Mouse (Mus musculus): ENCODE results near the gene Abca15. TPM values are rescaled to one million over a fixed set of nuclear protein-coding genes. Genes with fewer than 3 reads are reported as not detected.
"Not testable (repeated sequence)": the region's sequence is repeated elsewhere in the genome, so short reads cannot be mapped to it uniquely, and the experiment has no call there.

The Abca15 gene
- polyA plus RNA-seq (2012; rRNA removed), result not detected in 2 replicates

DNA sequence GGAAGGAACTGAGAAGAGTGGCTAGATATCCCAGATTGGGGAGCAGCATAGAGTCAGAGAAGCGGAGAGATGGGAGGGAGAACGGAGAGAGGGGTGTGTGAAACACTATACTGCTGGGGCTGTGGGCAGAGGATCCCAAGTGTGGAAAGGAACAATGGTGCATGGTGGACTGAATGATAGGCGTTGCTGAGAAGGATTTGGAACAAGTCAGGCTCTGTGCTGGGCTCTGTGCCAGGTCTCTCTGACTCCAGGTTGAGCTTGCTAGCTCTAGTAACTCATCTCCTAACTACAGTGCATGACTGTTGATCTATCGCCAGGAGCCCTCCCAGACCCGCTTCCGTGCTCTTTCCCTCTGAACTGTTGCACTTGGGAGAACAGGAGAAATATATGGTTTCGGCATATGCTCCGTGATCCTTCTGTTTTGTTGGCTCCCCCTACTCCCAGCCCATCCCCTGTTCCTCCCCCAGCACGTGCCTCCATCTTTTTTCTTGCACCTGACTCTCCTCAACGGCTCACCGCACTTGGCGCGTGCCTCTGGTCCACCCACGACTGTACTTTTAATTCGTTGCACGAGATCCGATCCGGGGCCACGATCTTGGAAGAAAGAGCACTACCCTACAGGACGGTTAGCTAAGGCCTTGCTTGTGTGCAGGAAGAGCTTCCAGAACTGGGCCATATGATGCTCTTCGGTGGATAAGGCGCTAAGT is at the start of gene Abca15:
TSS of gene Abca15 (plus strand) at position 584 of the 707 bp plus-strand sequence.
- WGBS, result 24% methylated on average over 22 of the region's 22 CpGs
- Histone ChIP-seq H3K4me1 (ENCODE audit: control insufficient read depth, insufficient read depth, low read length) (peaks cover 5% of the 10 kb centered on the region), H3K36me3 (ENCODE audit: control insufficient read depth, insufficient read depth, low read length) (no peaks in the 10 kb centered on the region), H3K4me3 (ENCODE audit: insufficient read depth, low read depth, low read length) (no peak within 1 kb of the TSS), H3K27me3 (replicated peaks; ENCODE audit: control insufficient read depth, insufficient read depth, low read length) (no peaks in the 10 kb centered on the region), H3K27ac (ENCODE audit: insufficient read depth, low read depth, low read length) (no peak within 1 kb of the TSS)
- peak; percentile 85 for DNase-seq
- TF ChIP-seq POLR2A (IDR thresholded peaks at IDR 0.05; ENCODE audit: low read depth, low read length) (no peak), CTCF (conservative IDR thresholded peaks at IDR 0.05; ENCODE audit: insufficient read depth, insufficient read length, low read depth, low read length) (no peak)

DNA sequence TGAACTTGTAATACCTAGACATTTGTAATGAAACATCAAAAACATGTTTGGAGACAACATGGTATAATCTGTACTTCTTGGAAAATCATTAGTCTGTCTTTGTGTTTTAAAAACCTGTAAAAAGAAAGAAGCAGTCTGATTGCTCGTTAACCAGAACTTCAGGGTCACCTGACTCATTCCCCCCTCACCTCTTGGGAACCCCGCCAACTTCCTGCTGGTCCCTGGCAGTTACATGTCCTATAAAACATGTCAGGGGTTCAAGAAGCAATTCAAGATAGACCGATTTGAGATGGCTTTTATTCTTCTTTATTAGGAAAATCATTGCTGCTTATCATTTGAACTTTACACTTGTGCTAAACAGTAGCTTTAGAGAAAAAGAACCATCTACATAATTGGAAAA is 43.2 kb upstream of the Abca15 start:
- no peaks in the 10 kb centered on the region for H3K4me1 ChIP-seq (ENCODE audit: control insufficient read depth, insufficient read depth, low read length)
- WGBS, result 34% methylated on average over 3 of the region's 3 CpGs
- H3K27me3 ChIP-seq (replicated peaks; ENCODE audit: control insufficient read depth, insufficient read depth, low read length), result no peaks in the 10 kb centered on the region
- peak; percentile 28 for DNase-seq
- TF ChIP-seq POLR2A (IDR thresholded peaks at IDR 0.05; ENCODE audit: low read depth, low read length) (no peak), CTCF (conservative IDR thresholded peaks at IDR 0.05; ENCODE audit: insufficient read depth, insufficient read length, low read depth, low read length) (no peak)
- H3K36me3 ChIP-seq (ENCODE audit: control insufficient read depth, insufficient read depth, low read length), result no peaks in the 10 kb centered on the region
- H3K27ac ChIP-seq (ENCODE audit: insufficient read depth, low read depth, low read length), result no peak overlapping the region
- H3K4me3 ChIP-seq (ENCODE audit: insufficient read depth, low read depth, low read length), result no peak overlapping the region

DNA sequence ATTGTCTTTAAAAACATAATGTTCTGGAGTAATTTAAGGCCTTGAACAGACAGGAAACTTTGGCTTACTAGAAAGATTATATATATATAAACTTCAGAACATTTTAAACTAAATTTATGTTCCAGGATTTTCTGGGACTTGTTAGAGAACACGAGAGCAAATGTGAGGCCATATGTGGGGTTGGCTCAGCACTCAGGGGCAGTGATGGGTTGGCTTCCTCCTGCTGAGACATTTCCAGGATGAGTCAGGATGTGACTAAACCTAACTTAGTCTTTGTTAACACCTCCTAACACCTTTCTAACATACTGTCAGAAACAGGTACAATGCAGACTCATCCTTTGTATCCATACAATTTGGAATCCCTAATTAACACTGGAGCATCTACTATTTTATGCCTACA is 12.4 kb upstream of the Abca15 start:
- no peak for DNase-seq
- Histone ChIP-seq H3K36me3 (ENCODE audit: control insufficient read depth, insufficient read depth, low read length) (no peaks in the 10 kb centered on the region), H3K4me3 (ENCODE audit: insufficient read depth, low read depth, low read length) (no peak overlapping the region), H3K27me3 (replicated peaks; ENCODE audit: control insufficient read depth, insufficient read depth, low read length) (no peaks in the 10 kb centered on the region), H3K4me1 (ENCODE audit: control insufficient read depth, insufficient read depth, low read length) (no peaks in the 10 kb centered on the region), H3K27ac (ENCODE audit: insufficient read depth, low read depth, low read length) (no peak overlapping the region)
- whole genome bisulfite sequencing, result 68% methylated on average over 1 of the region's 1 CpGs
- TF ChIP-seq CTCF (conservative IDR thresholded peaks at IDR 0.05; ENCODE audit: insufficient read depth, insufficient read length, low read depth, low read length), result no peak
- no peak for TF ChIP-seq POLR2A (IDR thresholded peaks at IDR 0.05; ENCODE audit: low read depth, low read length)

DNA sequence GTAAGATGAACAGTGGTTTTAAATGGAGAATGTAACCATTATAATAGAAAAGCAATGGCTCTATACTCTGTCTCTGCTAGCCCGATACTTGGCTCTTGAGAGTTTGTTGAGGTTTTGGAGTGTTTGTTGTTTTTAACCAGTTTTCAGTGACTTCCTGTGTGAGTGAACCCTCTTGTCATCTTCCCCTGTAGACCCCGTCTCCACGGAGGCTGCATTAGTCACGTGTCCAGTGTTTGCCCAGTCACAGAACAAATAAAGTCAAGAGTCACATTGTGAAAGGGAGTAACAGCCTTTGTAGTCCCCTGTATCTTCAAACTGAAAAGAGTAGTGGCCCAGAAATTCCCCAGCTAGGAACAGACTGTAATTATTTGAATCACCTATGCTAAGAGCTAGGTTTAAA is 5.5 kb upstream of the Abca15 start:
- Histone ChIP-seq H3K27me3 (replicated peaks; ENCODE audit: control insufficient read depth, insufficient read depth, low read length) (no peaks in the 10 kb centered on the region), H3K27ac (ENCODE audit: insufficient read depth, low read depth, low read length) (no peak overlapping the region), H3K4me1 (ENCODE audit: control insufficient read depth, insufficient read depth, low read length) (peaks cover 4% of the 10 kb centered on the region), H3K4me3 (ENCODE audit: insufficient read depth, low read depth, low read length) (no peak overlapping the region), H3K36me3 (ENCODE audit: control insufficient read depth, insufficient read depth, low read length) (no peaks in the 10 kb centered on the region)
- WGBS, result 43% methylated on average over 4 of the region's 4 CpGs
- TF ChIP-seq CTCF (conservative IDR thresholded peaks at IDR 0.05; ENCODE audit: insufficient read depth, insufficient read length, low read depth, low read length), result no peak
- TF ChIP-seq POLR2A (IDR thresholded peaks at IDR 0.05; ENCODE audit: low read depth, low read length), result no peak
- DNase-seq, result no peak

DNA sequence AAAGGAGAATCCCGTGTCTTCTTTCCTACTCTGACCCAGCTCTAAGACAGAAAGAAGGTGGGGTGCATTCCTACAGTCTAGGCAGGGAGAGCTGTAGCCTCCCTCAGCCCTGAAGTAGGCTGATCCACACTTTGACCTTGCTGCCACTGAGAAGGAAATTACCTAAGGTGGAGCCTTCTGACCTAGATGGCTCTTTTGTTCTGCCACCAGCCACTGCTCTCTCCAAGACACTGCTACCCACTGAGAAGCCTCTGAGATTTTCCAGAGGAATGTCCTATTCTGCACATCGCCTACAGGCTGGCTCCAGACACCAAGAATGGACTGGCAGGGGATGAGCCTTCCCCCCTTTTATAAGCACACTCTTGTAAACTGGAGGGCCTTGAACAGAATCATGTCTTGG is 2.6 kb upstream of the Abca15 start:
- not testable (repeated sequence) for H3K4me3 ChIP-seq (ENCODE audit: insufficient read depth, low read depth, low read length); H3K36me3 ChIP-seq (ENCODE audit: control insufficient read depth, insufficient read depth, low read length); H3K27ac ChIP-seq (ENCODE audit: insufficient read depth, low read depth, low read length); H3K27me3 ChIP-seq (replicated peaks; ENCODE audit: control insufficient read depth, insufficient read depth, low read length); H3K4me1 ChIP-seq (ENCODE audit: control insufficient read depth, insufficient read depth, low read length); DNase-seq
- WGBS, result 78% methylated on average over 2 of the region's 2 CpGs

DNA sequence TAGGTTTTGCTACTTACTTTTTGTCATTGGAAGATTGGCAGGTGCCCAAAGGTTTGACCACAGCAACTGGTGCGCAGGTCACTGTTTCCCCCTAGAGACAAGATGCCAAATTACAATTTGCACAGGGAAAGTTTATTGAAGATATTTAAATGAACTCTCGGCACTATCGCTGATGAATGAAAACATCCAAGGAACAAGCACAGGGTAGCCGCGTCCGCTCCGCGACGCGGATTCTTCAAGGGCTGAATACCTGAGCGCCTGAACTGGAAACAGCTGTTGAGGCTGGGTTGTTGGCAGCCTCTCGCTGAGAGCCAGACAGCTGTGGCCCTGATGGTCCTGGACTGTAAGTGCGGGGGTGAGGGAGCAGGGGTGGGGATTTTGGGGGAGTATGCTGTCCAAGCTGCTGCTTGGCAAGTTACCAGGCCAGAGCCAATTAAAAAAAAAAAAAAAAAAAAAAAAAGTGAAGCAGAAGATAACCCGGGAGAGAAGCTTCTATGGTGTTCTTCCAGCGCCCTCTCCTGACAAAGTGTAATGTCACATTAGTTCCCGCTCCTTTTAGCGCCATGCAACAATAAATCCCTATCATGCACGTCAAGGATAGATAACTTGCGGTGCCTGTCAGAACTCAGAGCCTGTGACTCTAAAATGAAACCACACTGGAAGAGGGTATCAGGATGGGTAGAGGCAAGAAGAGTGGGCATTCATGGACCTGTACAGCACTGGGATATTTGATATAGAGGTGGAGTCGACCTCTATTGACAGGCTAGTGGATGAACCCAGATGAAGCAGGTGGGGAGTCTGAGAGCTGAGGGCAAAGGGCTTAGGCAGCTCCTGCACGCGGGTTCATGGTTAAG is 1.0 kb upstream of the Abca15 start:
- Histone ChIP-seq H3K4me3 (ENCODE audit: insufficient read depth, low read depth, low read length) (no peak overlapping the region), H3K4me1 (ENCODE audit: control insufficient read depth, insufficient read depth, low read length) (peaks cover 5% of the 10 kb centered on the region), H3K27ac (ENCODE audit: insufficient read depth, low read depth, low read length) (no peak overlapping the region), H3K36me3 (ENCODE audit: control insufficient read depth, insufficient read depth, low read length) (no peaks in the 10 kb centered on the region), H3K27me3 (replicated peaks; ENCODE audit: control insufficient read depth, insufficient read depth, low read length) (no peaks in the 10 kb centered on the region)
- WGBS, result 14% methylated on average over 22 of the region's 22 CpGs
- DNase-seq, result peak; percentile 24
- no peak for TF ChIP-seq POLR2A (IDR thresholded peaks at IDR 0.05; ENCODE audit: low read depth, low read length)
- peak; percentile 28; the same call in 1 of the 2 replicates for TF ChIP-seq CTCF (conservative IDR thresholded peaks at IDR 0.05; ENCODE audit: insufficient read depth, insufficient read length, low read depth, low read length)

DNA sequence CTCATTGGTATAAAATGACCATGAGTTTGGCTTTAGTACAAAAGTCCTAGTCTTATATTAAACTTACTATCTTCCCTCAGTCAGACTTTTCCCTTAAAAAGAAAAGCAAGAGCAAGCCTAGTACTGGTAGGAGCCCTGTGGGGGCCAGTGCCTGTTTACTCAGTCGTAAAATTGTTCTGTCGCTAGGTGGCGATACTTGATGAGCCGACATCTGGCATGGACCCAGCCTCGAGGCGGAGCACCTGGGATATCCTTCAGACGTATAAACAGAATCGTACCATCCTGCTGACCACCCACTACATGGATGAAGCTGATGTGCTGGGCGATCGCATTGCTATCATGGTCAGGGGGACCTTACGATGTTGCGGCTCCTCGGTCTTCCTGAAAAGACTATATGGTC is 32.7 kb downstream of the Abca15 start:
- no peaks in the 10 kb centered on the region for H3K27me3 ChIP-seq (replicated peaks; ENCODE audit: control insufficient read depth, insufficient read depth, low read length)
- no peak overlapping the region for H3K27ac ChIP-seq (ENCODE audit: insufficient read depth, low read depth, low read length)
- DNase-seq, result no peak
- H3K4me3 ChIP-seq (ENCODE audit: insufficient read depth, low read depth, low read length), result no peak overlapping the region
- H3K36me3 ChIP-seq (ENCODE audit: control insufficient read depth, insufficient read depth, low read length), result no peaks in the 10 kb centered on the region
- WGBS, result 40% methylated on average over 13 of the region's 13 CpGs
- TF ChIP-seq POLR2A (IDR thresholded peaks at IDR 0.05; ENCODE audit: low read depth, low read length) (no peak), CTCF (conservative IDR thresholded peaks at IDR 0.05; ENCODE audit: insufficient read depth, insufficient read length, low read depth, low read length) (0 out of 2 replicates have a peak, but pooled peaks have one; percentile 23)
- H3K4me1 ChIP-seq (ENCODE audit: control insufficient read depth, insufficient read depth, low read length), result no peaks in the 10 kb centered on the region
